Mouse (Mus musculus) spleen, adult 2 months (tissue): Measurements from ENCODE around the gene Hist1h4h.

ENCODE experiments used
- CTCF ChIP-seq: fragments of 200-500 bp; IDR thresholded peaks from 2 replicates; pipeline ENCODE4 v1.5.1; 2011; ENCODE audit warnings: mild to moderate bottlenecking, inconsistent platforms; ENCODE audit not compliant: insufficient read depth, insufficient read length, insufficient replicate concordance; ENCODE audit errors: extremely low read depth
- POLR2A ChIP-seq: fragments of 200-500 bp; IDR thresholded peaks from 2 replicates; pipeline ENCODE4 v1.6.1; 2011; ENCODE audit warnings: low read depth, low read length, inconsistent platforms

DNA sequence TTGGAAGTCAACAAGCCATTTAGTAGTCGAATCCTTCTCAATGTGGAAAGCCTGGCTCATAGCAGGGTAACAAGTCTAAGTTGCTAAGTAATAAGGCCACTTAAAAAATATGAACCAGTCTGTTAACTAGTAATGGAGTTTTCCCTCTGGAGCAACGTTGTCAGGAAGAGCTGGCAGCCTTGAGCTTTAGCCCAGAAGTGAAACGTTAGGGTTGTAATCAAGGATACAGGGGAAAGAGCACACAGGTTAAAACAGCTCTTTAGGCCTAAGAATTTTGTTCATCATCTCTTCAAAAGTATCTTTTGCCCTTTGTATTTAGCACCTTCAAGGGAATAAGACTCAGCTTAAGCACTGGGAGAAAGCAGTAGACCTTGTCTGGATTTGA, 19.9 kb downstream of the Hist1h4h start:
- TF ChIP-seq CTCF (no peak), POLR2A (no peak)
